Mouse (Mus musculus): Measurements from ENCODE around the gene Pds5b.

Gene Pds5b

GRCm38 (mm10) chr5:150673153-150673835 is at the start of gene Pds5b:
Pds5b (plus strand) TSS chr5:150673739.
- POLR2A ChIA-PET: interaction anchor here in 3 of 4 experiments (0.6 to 2.1 kb wide), 33 partner anchors 8 to 1061 kb away, joined by 3 to 27 read pairs (median 4); partner anchors contain the start of genes N4bp2l2 (in 3 of the 3) and Brca2 (in 2 of the 3)
- CTCF ChIA-PET: interaction anchor here (0.5 to 2.0 kb wide), 45 partner anchors 8 to 979 kb away, joined by 3 to 10 read pairs (median 3); partner anchors contain the start of gene N4bp2l2 (in 2 of the 4)

GRCm38 (mm10) chr5:150625528-150625927 is 48.0 kb upstream of the Pds5b start:
- ChIA-PET POLR2A (interaction anchor here in 2 of 4 experiments (0.7 to 1.3 kb wide), 4 partner anchors 12 to 418 kb away, joined by 3 to 4 read pairs (median 3); no protein-coding TSS in a partner anchor), CTCF (interaction anchor here in 1 of 4 experiments (0.6 to 1.2 kb wide), 3 partner anchors 9 to 61 kb away, joined by 3 to 9 read pairs (median 4); no protein-coding TSS in a partner anchor)

GRCm38 (mm10) chr5:150629272-150629671 is 44.3 kb upstream of the Pds5b start:
- POLR2A ChIA-PET: interaction anchor here in 1 of 4 experiments (1.0 to 1.2 kb wide), 2 partner anchors 15 to 91 kb away, joined by 3 read pairs; no protein-coding TSS in a partner anchor
- CTCF ChIA-PET: no interaction called here

GRCm38 (mm10) chr5:150629692-150630091 is 43.8 kb upstream of the Pds5b start:
- ChIA-PET POLR2A (interaction anchor here in 1 of 4 experiments (0.6 to 1.2 kb wide), 4 partner anchors 8 to 107 kb away, joined by 3 to 5 read pairs (median 4); partner anchors contain the start of gene Brca2), CTCF (no interaction called here)

- CTCF ChIA-PET: interaction anchor here in 2 of 4 experiments (0.6 to 1.3 kb wide), 2 partner anchors 20 to 414 kb away, joined by 3 to 4 read pairs; no protein-coding TSS in a partner anchor
- POLR2A ChIA-PET: interaction anchor here in 2 of 4 experiments (1.1 to 1.8 kb wide), 5 partner anchors 11 to 119 kb away, joined by 3 to 9 read pairs (median 3); partner anchors contain the start of genes Brca2 (in 1 of the 2) and Pds5b (in 1 of the 2)
Measured at GRCm38 (mm10) chr5:150641440-150641839, 32.1 kb upstream of the Pds5b start.

DNA sequence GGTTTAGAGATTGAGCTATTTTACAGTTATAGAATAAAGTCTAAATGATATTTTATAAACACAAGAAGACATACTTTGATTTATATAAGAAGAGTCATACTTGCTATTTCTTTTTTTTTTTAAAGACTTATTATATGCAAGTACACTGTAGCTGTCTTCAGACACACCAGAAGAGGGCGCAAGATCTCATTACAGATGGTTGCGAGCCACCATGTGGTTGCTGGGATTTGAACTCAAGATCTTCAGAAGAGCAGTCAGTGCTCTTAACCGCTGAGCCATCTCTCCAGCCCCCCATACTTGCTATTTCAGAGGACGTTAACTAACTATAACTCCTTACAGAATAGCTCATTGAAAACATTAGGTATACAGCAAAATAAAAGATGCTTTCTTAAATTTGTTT is 30.1 kb upstream of the Pds5b start:
- ChIA-PET CTCF (interaction anchor here in 3 of 4 experiments (0.6 to 1.2 kb wide), 6 partner anchors 18 to 1158 kb away, joined by 3 to 5 read pairs (median 4); partner anchors contain the start of gene Pds5b (in 1 of the 3)), POLR2A (interaction anchor here in 3 of 4 experiments (0.6 to 2.4 kb wide), 11 partner anchors 8 to 152 kb away, joined by 3 to 9 read pairs (median 3); partner anchors contain the start of gene N4bp2l2 (in 1 of the 3))

- CTCF ChIA-PET: no interaction called here
- POLR2A ChIA-PET: interaction anchor here in 2 of 4 experiments (0.8 to 2.4 kb wide), 3 partner anchors 20 to 29 kb away, joined by 3 to 9 read pairs (median 5); partner anchors contain the start of genes N4bp2l2 (in 2 of the 2) and Pds5b (in 1 of the 2)
Measured at GRCm38 (mm10) chr5:150644926-150645325, 28.6 kb upstream of the Pds5b start.

DNA sequence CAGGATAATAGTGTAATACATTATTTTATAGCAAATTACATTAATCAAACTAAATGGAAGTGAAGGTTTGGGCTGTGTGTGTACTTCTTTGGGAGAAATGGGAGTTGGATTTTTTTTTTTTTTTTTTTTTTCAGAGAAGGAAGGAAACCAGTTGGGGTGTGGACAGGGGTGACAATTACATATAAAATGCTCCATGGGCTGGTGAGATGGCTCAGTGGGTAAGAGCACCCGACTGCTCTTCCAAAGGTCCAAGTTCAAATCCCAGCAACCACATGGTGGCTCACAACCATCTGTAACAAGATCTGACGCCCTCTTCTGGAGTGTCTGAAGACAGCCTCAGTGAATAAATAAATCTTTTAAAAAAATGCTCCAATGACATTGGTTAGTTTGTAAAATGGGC is 21.0 kb upstream of the Pds5b start:
- POLR2A ChIA-PET: interaction anchor here in 1 of 4 experiments (1.3 to 3.5 kb wide), 3 partner anchors 11 to 25 kb away, joined by 3 to 30 read pairs (median 3); partner anchors contain the start of gene N4bp2l2
- CTCF ChIA-PET: interaction anchor here in 1 of 4 experiments (1.0 kb wide), 1 partner anchor 13 kb away, joined by 4 read pairs; the partner anchor contains the start of gene N4bp2l2

GRCm38 (mm10) chr5:150654548-150654947 is 19.0 kb upstream of the Pds5b start:
- POLR2A ChIA-PET: interaction anchor here in 3 of 4 experiments (0.7 to 4.3 kb wide), 3 partner anchors 10 to 114 kb away, joined by 4 to 32 read pairs (median 28); partner anchors contain the start of gene N4bp2l2 (in 2 of the 3)
- CTCF ChIA-PET: no interaction called here

DNA sequence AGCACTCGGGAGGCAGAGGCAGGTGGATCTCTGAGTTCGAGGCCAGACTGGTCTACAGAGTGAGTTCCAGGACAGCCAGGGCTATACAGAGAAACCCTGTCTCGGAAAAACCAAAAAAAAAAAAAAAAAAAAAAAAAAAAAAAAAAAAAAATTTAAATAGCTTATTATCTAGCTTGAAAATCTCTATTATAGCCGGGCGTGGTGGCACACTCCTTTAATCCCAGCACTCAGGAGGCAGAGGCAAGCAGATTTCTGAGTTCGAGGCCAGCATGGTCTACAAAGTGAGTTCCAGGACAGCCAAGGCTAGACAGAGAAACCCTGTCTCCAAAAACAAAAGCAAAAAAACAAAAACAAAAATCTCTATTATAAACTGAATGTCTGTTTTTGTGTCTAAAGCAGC is 14.1 kb upstream of the Pds5b start:
- POLR2A ChIA-PET: interaction anchor here (0.6 to 1.2 kb wide), 5 partner anchors 11 to 552 kb away, joined by 3 to 7 read pairs (median 4); partner anchors contain the start of gene Pds5b (in 1 of the 4)
- CTCF ChIA-PET: interaction anchor here in 1 of 4 experiments (0.6 kb wide), 1 partner anchor 1175 kb away, joined by 18 read pairs; no protein-coding TSS in a partner anchor

- POLR2A ChIA-PET: interaction anchor here in 2 of 4 experiments (0.7 to 1.4 kb wide), 5 partner anchors 10 to 51 kb away, joined by 3 to 6 read pairs (median 4); partner anchors contain the start of gene Pds5b (in 2 of the 2)
- CTCF ChIA-PET: interaction anchor here in 1 of 4 experiments (0.6 kb wide), 1 partner anchor 41 kb away, joined by 5 read pairs; no protein-coding TSS in a partner anchor
Measured at GRCm38 (mm10) chr5:150660296-150660695, 13.2 kb upstream of the Pds5b start.

DNA sequence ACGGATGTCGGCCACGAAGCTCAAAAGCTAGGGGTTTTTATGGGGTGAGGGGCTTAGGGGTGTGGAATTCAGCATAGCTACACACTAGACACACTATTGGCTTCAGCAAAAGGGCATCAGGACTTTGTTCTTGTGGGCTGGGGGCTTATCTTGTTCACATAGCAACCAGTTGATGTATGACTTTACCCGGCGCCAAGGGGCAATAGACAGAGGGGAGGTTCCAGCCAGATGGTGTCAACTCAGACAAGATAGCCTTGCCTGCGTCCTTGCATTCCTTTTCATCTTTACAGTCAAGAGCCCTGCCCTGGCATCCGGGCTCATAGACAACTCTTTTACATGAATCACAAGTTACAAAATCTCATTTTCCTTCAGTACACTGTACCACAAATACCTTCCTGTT is 9.6 kb upstream of the Pds5b start:
- POLR2A ChIA-PET: interaction anchor here (0.6 to 4.0 kb wide), 11 partner anchors 8 to 141 kb away, joined by 4 to 32 read pairs (median 21); partner anchors contain the start of genes Pds5b (in 3 of the 4) and Brca2 (in 1 of the 4)
- CTCF ChIA-PET: interaction anchor here in 2 of 4 experiments (0.5 to 0.6 kb wide), 2 partner anchors 9 to 990 kb away, joined by 3 to 4 read pairs; no protein-coding TSS in a partner anchor

GRCm38 (mm10) chr5:150664794-150665131 is 8.8 kb upstream of the Pds5b start:
- POLR2A ChIA-PET: interaction anchor here in 3 of 4 experiments (0.5 to 4.0 kb wide), 31 partner anchors 8 to 1058 kb away, joined by 3 to 32 read pairs (median 4); partner anchors contain the start of genes Pds5b (in 3 of the 3) and Brca2 (in 2 of the 3)
- CTCF ChIA-PET: interaction anchor here in 2 of 4 experiments (0.5 to 1.8 kb wide), 9 partner anchors 8 to 989 kb away, joined by 3 to 10 read pairs (median 4); partner anchors contain the start of gene Pds5b (in 1 of the 2)

DNA sequence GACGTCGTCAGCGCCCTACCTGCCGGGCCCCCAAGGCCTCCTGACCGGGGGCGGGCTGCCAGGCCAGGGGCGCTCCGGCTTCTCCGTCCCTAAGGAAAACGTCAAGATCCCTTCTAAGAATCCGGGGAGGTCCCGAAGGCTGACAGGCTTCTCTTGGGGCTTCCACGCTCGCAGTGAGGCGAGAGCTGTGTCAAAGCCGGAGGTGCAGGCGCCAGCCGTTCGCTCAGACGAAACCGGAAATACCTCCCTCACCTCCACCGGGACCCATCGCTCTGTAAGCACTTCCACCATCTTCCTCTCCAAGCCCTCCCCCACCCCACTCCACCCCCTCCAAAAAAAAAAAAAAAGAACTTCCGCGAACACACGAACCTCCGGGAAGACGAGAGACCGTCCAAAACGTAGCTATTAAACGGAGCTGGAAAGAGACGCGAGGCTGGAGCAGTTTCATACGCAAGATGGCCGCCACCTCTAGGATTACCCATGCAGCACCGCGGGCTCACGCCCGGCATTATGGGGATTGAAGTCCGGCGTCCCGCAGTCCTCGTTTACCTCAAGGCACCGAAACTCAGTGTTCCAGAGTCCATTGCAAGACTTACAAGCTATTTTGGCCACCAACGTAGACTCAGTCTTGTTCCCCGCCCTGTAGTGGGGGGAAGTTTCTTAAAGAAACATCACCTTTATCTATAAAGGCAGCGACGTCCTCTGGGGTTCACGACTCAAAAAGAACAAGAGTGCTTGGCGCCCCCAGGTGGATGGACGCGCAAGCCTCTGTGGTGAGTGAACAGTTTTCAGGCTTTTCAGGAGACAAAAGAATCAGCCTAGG is 8.2 kb upstream of the Pds5b start:
- ChIA-PET POLR2A (interaction anchor here (0.5 to 4.0 kb wide), 65 partner anchors 8 to 1059 kb away, joined by 3 to 32 read pairs (median 3); partner anchors contain the start of genes Brca2 (in 3 of the 4) and Pds5b (in 3 of the 4)), CTCF (interaction anchor here (0.5 to 1.8 kb wide), 22 partner anchors 8 to 779 kb away, joined by 3 to 10 read pairs (median 4); partner anchors contain the start of genes Pds5b (in 3 of the 4) and Zar1l (in 1 of the 4))

DNA sequence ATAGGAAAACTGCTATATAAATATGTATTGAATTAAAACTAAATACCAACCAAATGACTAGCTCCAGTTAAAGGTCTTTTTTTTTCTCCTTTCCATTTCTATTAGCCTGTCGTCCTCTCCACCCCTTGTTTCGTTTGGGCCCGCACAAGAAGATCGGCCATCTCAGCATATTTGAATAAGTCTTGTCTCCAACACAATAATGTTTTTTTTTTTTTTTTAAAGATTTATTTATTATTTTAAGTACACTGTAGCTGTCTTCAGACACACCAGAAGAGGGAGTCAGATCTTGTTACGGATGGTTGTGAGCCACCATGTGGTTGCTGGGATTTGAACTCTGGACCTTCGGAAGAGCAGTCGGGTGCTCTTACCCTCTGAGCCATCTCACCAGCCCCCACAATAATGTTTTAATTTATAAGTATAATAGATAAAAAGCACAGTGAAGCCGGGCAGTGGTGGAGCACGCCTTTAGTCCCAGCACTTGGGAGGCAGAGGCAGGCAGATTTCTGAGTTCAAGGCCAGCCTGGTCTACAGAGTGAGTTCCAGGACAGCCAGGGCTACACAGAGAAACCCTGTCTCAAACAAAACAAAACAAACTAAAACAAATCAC is 7.3 kb upstream of the Pds5b start, which contains the start of gene N4bp2l2:
Gene N4bp2l2 (minus strand): TSS at position 51 of the 607 bp plus-strand sequence.
- ChIA-PET CTCF (interaction anchor here (0.6 to 1.8 kb wide), 11 partner anchors 7 to 446 kb away, joined by 3 to 10 read pairs (median 4); partner anchors contain the start of genes Pds5b (in 2 of the 4) and Zar1l (in 1 of the 4)), POLR2A (interaction anchor here (0.5 to 4.0 kb wide), 43 partner anchors 7 to 703 kb away, joined by 3 to 32 read pairs (median 4); partner anchors contain the start of genes Brca2 (in 3 of the 4) and Pds5b (in 3 of the 4))

DNA sequence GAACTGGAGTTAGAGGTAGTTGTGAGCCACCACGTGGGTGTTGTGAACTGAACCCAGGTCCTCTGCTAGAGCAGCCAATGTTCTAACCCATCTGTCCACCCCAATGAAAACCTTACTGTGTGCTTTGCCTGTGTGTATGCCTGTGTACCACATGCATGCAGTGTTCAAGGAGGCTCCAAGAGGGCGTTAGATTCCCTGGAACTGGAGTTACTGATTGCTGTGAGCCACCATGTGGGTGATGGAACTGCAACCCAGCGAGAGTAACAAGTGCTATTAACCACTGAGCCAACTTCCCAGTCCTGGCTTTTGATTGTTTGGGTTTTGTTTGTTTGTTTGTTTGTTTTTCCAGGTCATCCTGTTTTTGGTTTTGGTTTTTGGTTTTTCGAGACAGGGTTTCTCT is 4.8 kb upstream of the Pds5b start:
- CTCF ChIA-PET: no interaction called here
- POLR2A ChIA-PET: interaction anchor here in 1 of 4 experiments (1.3 kb wide), 1 partner anchor 11 kb away, joined by 3 read pairs; no protein-coding TSS in a partner anchor

All from embryonic stem cell, embryonic (primary cell).